Mouse (Mus musculus) liver, postnatal 0 days (tissue): ENCODE results near the gene Hlf.

Experiments used
- CTCF ChIP-seq: sonication (generic); IDR thresholded peaks from 2 replicates; pipeline ENCODE4 v1.5.1; 2016; ENCODE audit warnings: antibody characterized with exemption, low read depth
- EP300 ChIP-seq: IDR thresholded peaks from 2 replicates; pipeline ENCODE4 v1.6.1; 2016; ENCODE audit warnings: antibody characterized with exemption, low read depth, mild to moderate bottlenecking

DNA sequence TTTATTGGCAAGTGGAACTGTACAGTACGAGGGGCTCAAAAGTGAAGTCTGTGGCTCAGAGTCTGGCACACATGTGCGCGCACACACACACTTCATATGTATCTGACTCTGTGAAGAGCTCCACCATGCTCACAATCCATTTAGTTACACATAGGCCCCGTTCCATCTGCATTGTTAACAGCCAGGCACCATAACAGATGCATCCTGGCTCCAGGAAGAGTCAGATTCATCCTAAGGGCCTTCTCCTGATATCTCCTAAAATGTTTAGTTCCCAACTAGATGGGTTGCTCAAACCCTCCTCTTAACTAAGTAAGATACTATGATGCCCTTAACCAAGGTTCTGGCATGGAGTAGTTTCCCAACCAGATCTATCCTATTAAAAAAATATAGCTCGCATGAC, 64.5 kb downstream of the Hlf start:
- TF ChIP-seq CTCF: no peak
- no peak for TF ChIP-seq EP300
